Mouse (Mus musculus): ENCODE results near the gene Stt3a.

Stt3a gene

GRCm38 (mm10) chr9:36767203-36768143 is at the start of gene Stt3a:
TSS of gene Stt3a (minus strand) at chr9:36767679.
- DNase-seq (ENCODE audit: low spot score) = peak; percentile 100

GRCm38 (mm10) chr9:36814486-36814885 is 47.0 kb upstream of the Stt3a start:
- no peak for DNase-seq (ENCODE audit: low spot score)

- no peak for DNase-seq (ENCODE audit: low spot score)
Measured at GRCm38 (mm10) chr9:36808126-36808785, 40.8 kb upstream of the Stt3a start.

GRCm38 (mm10) chr9:36805256-36805975 is 37.9 kb upstream of the Stt3a start:
- DNase-seq (ENCODE audit: low spot score) = peak; percentile 36

- no peak for DNase-seq (ENCODE audit: low spot score)
Measured at GRCm38 (mm10) chr9:36803926-36804325, 36.4 kb upstream of the Stt3a start.

- DNase-seq (ENCODE audit: low spot score) = no peak
Measured at GRCm38 (mm10) chr9:36803386-36803785, 35.9 kb upstream of the Stt3a start.

GRCm38 (mm10) chr9:36802951-36803350 is 35.5 kb upstream of the Stt3a start:
- no peak for DNase-seq (ENCODE audit: low spot score)

- DNase-seq (ENCODE audit: low spot score) = no peak
Measured at GRCm38 (mm10) chr9:36801961-36802360, 34.5 kb upstream of the Stt3a start.

GRCm38 (mm10) chr9:36796781-36797555 is 29.5 kb upstream of the Stt3a start, which contains the start of gene Ei24:
TSS of gene Ei24 (minus strand) at chr9:36797393.
- DNase-seq (ENCODE audit: low spot score) = peak; percentile 90

GRCm38 (mm10) chr9:36796224-36796623 is 28.7 kb upstream of the Stt3a start:
- DNase-seq (ENCODE audit: low spot score) = peak; percentile 19

- DNase-seq (ENCODE audit: low spot score) = no peak
Measured at GRCm38 (mm10) chr9:36795556-36795955, 28.1 kb upstream of the Stt3a start.

GRCm38 (mm10) chr9:36794487-36794886 is 27.0 kb upstream of the Stt3a start:
- DNase-seq (ENCODE audit: low spot score) = no peak

GRCm38 (mm10) chr9:36792191-36792590 is 24.7 kb upstream of the Stt3a start:
- no peak for DNase-seq (ENCODE audit: low spot score)

- DNase-seq (ENCODE audit: low spot score) = no peak
Measured at GRCm38 (mm10) chr9:36783921-36784320, 16.4 kb upstream of the Stt3a start.

- peak; percentile 3 for DNase-seq (ENCODE audit: low spot score)
Measured at GRCm38 (mm10) chr9:36769048-36769413, 1.6 kb upstream of the Stt3a start.

GRCm38 (mm10) chr9:36768156-36769047 is 923 bp upstream of the Stt3a start:
- DNase-seq (ENCODE audit: low spot score) = no peak

GRCm38 (mm10) chr9:36764378-36764777 is 3.1 kb downstream of the Stt3a start:
- no peak for DNase-seq (ENCODE audit: low spot score)

- no peak for DNase-seq (ENCODE audit: low spot score)
Measured at GRCm38 (mm10) chr9:36727034-36727755, 40.3 kb downstream of the Stt3a start, which contains the start of gene Chek1. TSS of gene Chek1 (minus strand) at chr9:36727065.

- peak; percentile 97 for DNase-seq (ENCODE audit: low spot score)
Measured at GRCm38 (mm10) chr9:36726131-36727033, 41.1 kb downstream of the Stt3a start.

All from embryo, embryonic 10.5 days (tissue).